Mouse (Mus musculus) intestine, embryonic 16.5 days (tissue): Measurements from ENCODE around the gene Ttll10. TPM values are rescaled to one million over a fixed set of nuclear protein-coding genes. Genes with fewer than 3 reads are reported as not detected.
A peak's percentile ranks its signal among the peaks of the same experiment; 100 is the strongest.

ENCODE experiments used
- ATAC-seq: fragments of 200-750 bp; cut with Nextera tagmentation; 2 replicates; pipeline ENCODE4 v1.8.0; 2017; ENCODE audit warnings: moderate TSS enrichment, moderate library complexity
- H3K27ac ChIP-seq: fragments of 300-500 bp; sonication (generic); 2 replicates; pipeline ENCODE4 v1.5.1; 2014; ENCODE audit warnings: mild to moderate bottlenecking, low read length
- H3K27me3 ChIP-seq: fragments of 300-500 bp; sonication (generic); replicated peaks from 2 replicates; pipeline ENCODE4 v1.6.1; 2014; ENCODE audit warnings: low read length, control low read depth, mixed read lengths; ENCODE audit not compliant: control insufficient read depth, insufficient read depth
- H3K36me3 ChIP-seq: fragments of 300-500 bp; sonication (generic); 2 replicates; pipeline ENCODE4 v1.6.1; 2014; ENCODE audit warnings: low read length, control low read depth; ENCODE audit not compliant: control insufficient read depth, insufficient read depth
- H3K4me1 ChIP-seq: fragments of 300-500 bp; sonication (generic); 2 replicates; pipeline ENCODE4 v1.6.1; 2014; ENCODE audit warnings: low read length, control low read depth, mixed read lengths; ENCODE audit not compliant: control insufficient read depth, insufficient read depth
- H3K4me2 ChIP-seq: fragments of 300-500 bp; sonication (generic); 2 replicates; pipeline ENCODE4 v1.6.1; 2014; ENCODE audit warnings: low read depth, low read length, control low read depth
- H3K4me3 ChIP-seq: fragments of 300-500 bp; sonication (generic); 2 replicates; pipeline ENCODE4 v1.5.1; 2014; ENCODE audit warnings: mild to moderate bottlenecking, low read length
- H3K9ac ChIP-seq: fragments of 300-500 bp; sonication (generic); 2 replicates; pipeline ENCODE4 v1.6.1; 2014; ENCODE audit warnings: low read depth, low read length
- H3K9me3 ChIP-seq: fragments of 300-500 bp; sonication (generic); 2 replicates; pipeline ENCODE4 v1.6.1; 2016; ENCODE audit warnings: low read length, control low read depth; ENCODE audit not compliant: control insufficient read depth
- WGBS: fragments of 180-500 bp; shearing (Covaris S2); extraction: QIAGEN DNeasy Blood & Tissue Kit; methylation state at CpG from one replicate; pipeline ENCODE4 v1.1.7; 2014; 5-methylcytosine and 5-hydroxymethylcytosine counted together
- polyA plus RNA-seq: library from polyadenylated mRNA; unstranded; fragments of >200 nt; fragmentation: Nextera tagmentation; extraction: Ambion mirVana; gene quantifications from 2 replicates; pipeline ENCODE4 v1.2.1, GENCODE M21; 2015

The Ttll10 gene
- polyA plus RNA-seq, 1 experiment from 2014 or later, result 4.2 TPM

GRCm38 (mm10) chr4:156091236-156091635, 32.0 kb upstream of the Ttll10 start:
- H3K4me2 ChIP-seq, result no peak overlapping the region
- 60% methylated on average over 1 of the region's 1 CpGs for WGBS
- H3K9me3 ChIP-seq, result no peaks in the 10 kb centered on the region
- H3K36me3 ChIP-seq, result no peaks in the 10 kb centered on the region
- no peaks in the 10 kb centered on the region for H3K27me3 ChIP-seq
- H3K27ac ChIP-seq, result no peak overlapping the region
- H3K4me1 ChIP-seq, result no peaks in the 10 kb centered on the region; the same call in 1 of the 2 replicates
- ATAC-seq, result peak; percentile 57; the same call in 1 of the 2 replicates
- no peak overlapping the region for H3K4me3 ChIP-seq
- no peak overlapping the region for H3K9ac ChIP-seq

GRCm38 (mm10) chr4:156087398-156088087, 28.3 kb upstream of the Ttll10 start:
- WGBS, result 12% methylated on average over 5 of the region's 5 CpGs
- ATAC-seq, result peak; percentile 27; the same call in 1 of the 2 replicates
- Histone ChIP-seq H3K4me3 (no peak overlapping the region), H3K9ac (no peak overlapping the region), H3K27me3 (no peaks in the 10 kb centered on the region), H3K4me2 (peak overlapping the region; percentile 25; the same call in 1 of the 2 replicates), H3K4me1 (peaks cover 7% of the 10 kb centered on the region; the same call in 1 of the 2 replicates), H3K9me3 (no peaks in the 10 kb centered on the region), H3K36me3 (no peaks in the 10 kb centered on the region), H3K27ac (peak overlapping the region; percentile 74)

GRCm38 (mm10) chr4:156085256-156085655, 26.0 kb upstream of the Ttll10 start:
- peak overlapping the region; percentile 81; the same call in 1 of the 2 replicates for H3K27ac ChIP-seq
- no peak for ATAC-seq
- no peak overlapping the region for H3K4me2 ChIP-seq

GRCm38 (mm10) chr4:156084096-156084879, 25.1 kb upstream of the Ttll10 start:
- Histone ChIP-seq H3K9ac (peak overlapping the region; percentile 49), H3K9me3 (no peaks in the 10 kb centered on the region), H3K27me3 (no peaks in the 10 kb centered on the region), H3K27ac (peak overlapping the region; percentile 81), H3K36me3 (no peaks in the 10 kb centered on the region), H3K4me2 (peak overlapping the region; percentile 23), H3K4me1 (peaks cover 9% of the 10 kb centered on the region; the same call in 1 of the 2 replicates), H3K4me3 (no peak overlapping the region)
- 53% methylated on average over 9 of the region's 9 CpGs for WGBS
- ATAC-seq, result peak; percentile 43; the same call in 1 of the 2 replicates

More at GRCm38 (mm10) chr4:156085256-156085655, 26.0 kb upstream of the Ttll10 start:
- H3K4me1 ChIP-seq, result peaks cover 9% of the 10 kb centered on the region; the same call in 1 of the 2 replicates
- H3K4me3 ChIP-seq, result no peak overlapping the region
- no peaks in the 10 kb centered on the region for H3K27me3 ChIP-seq
- no peaks in the 10 kb centered on the region for H3K36me3 ChIP-seq
- H3K9me3 ChIP-seq, result no peaks in the 10 kb centered on the region
- no peak overlapping the region for H3K9ac ChIP-seq
- 87% methylated on average over 8 of the region's 8 CpGs for WGBS

- WGBS, result 57% methylated on average over 5 of the region's 5 CpGs
- Histone ChIP-seq H3K4me2 (peak overlapping the region; percentile 23; the same call in 1 of the 2 replicates), H3K9me3 (no peaks in the 10 kb centered on the region)
These were observed 24.1 kb upstream of the Ttll10 start for GRCm38 (mm10) chr4:156083348-156083747.

GRCm38 (mm10) chr4:156082621-156083234, 23.5 kb upstream of the Ttll10 start:
- 0 out of 2 replicates have a peak overlapping the region, but pooled peaks have one; percentile 2 for H3K4me2 ChIP-seq
- ATAC-seq, result no peak

More at GRCm38 (mm10) chr4:156083348-156083747, 24.1 kb upstream of the Ttll10 start:
- H3K27ac ChIP-seq, result peak overlapping the region; percentile 81
- H3K36me3 ChIP-seq, result no peaks in the 10 kb centered on the region
- 0 out of 2 replicates have a peak, but pooled peaks cover under 1% of the 10 kb centered on the region for H3K27me3 ChIP-seq
- H3K4me1 ChIP-seq, result peaks cover 9% of the 10 kb centered on the region; the same call in 1 of the 2 replicates
- peak; percentile 60 for ATAC-seq
- 0 out of 2 replicates have a peak overlapping the region, but pooled peaks have one; percentile 3 for H3K4me3 ChIP-seq
- peak overlapping the region; percentile 44; the same call in 1 of the 2 replicates for H3K9ac ChIP-seq

GRCm38 (mm10) chr4:156077499-156078301, 18.5 kb upstream of the Ttll10 start:
- peaks cover 5% of the 10 kb centered on the region; the same call in 1 of the 2 replicates for H3K27me3 ChIP-seq
- H3K4me2 ChIP-seq, result peak overlapping the region; percentile 82
- ATAC-seq, result peak; percentile 90
- H3K4me1 ChIP-seq, result peaks cover 18% of the 10 kb centered on the region
- H3K4me3 ChIP-seq, result peak overlapping the region; percentile 53
- H3K27ac ChIP-seq, result peak overlapping the region; percentile 83
- no peaks in the 10 kb centered on the region for H3K36me3 ChIP-seq
- peak overlapping the region; percentile 75 for H3K9ac ChIP-seq
- WGBS, result under 1% methylated on average over 58 of the region's 58 CpGs
- H3K9me3 ChIP-seq, result no peaks in the 10 kb centered on the region

More at GRCm38 (mm10) chr4:156082621-156083234, 23.5 kb upstream of the Ttll10 start:
- peak overlapping the region; percentile 70 for H3K27ac ChIP-seq
- WGBS, result 60% methylated on average over 4 of the region's 4 CpGs
- H3K9me3 ChIP-seq, result no peaks in the 10 kb centered on the region
- peaks cover 5% of the 10 kb centered on the region; the same call in 1 of the 2 replicates for H3K27me3 ChIP-seq
- H3K4me1 ChIP-seq, result peaks cover 13% of the 10 kb centered on the region; the same call in 1 of the 2 replicates
- no peak overlapping the region for H3K9ac ChIP-seq
- no peak overlapping the region for H3K4me3 ChIP-seq
- no peaks in the 10 kb centered on the region for H3K36me3 ChIP-seq

GRCm38 (mm10) chr4:156076911-156077382, 17.7 kb upstream of the Ttll10 start:
- peak; percentile 41 for ATAC-seq
- Histone ChIP-seq H3K27ac (peak overlapping the region; percentile 83), H3K9ac (peak overlapping the region; percentile 75), H3K36me3 (no peaks in the 10 kb centered on the region), H3K27me3 (peaks cover 5% of the 10 kb centered on the region; the same call in 1 of the 2 replicates), H3K9me3 (no peaks in the 10 kb centered on the region), H3K4me1 (peaks cover 18% of the 10 kb centered on the region), H3K4me2 (peak overlapping the region; percentile 82), H3K4me3 (peak overlapping the region; percentile 53)
- 8% methylated on average over 8 of the region's 8 CpGs for WGBS
